In the genomic region with DNA sequence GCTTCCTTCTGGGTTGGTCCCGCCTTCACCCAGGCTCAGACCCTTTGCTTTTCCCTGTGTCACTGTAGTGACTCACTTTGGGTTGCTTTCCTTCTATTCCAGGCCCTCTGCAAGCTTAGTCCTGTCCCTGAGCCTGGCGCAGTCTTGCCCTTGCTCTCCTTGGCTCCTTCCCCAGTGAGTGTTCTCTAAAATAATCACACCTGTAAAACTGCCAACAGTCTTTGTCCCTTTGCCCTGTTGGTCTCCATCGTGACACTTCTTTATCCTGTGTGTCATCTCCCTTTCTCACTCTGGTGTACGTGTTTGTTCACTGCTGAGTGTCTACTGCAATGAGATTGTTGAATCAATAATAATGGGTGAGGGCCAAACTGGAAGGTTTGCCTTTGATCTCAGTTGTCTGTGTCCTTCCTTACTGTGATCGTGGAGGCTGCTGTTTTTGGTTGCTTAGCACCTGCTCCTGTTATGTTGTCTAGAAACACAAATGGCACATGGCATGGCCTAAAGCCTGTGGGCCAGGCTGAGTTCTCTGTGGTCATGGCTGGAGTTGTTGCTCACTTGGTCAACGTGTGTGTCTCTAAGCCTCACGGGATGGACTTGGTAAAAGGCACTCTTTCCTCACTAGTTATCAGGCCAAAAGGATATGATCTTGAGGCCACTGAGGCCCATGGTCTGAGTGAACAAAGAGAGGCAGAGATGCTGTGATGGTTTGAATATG, we compare ENCODE assay signal across 18 mouse cellular contexts.
DNase-seq lines count a peak whose midpoint lies in the region; ATAC-seq and TF ChIP-seq lines count a peak whose summit lies in the region.
"Had no signal": no experiment of that assay in that cellular context is flagged by ENCODE, and none has a peak within 500 bp of the region (broad histone marks: within the 10 kb centered on the region; RNA-seq: fewer than 3 reads in every experiment).

No protein-coding gene starts in this region.

- no peak overlapping the region for H3K27ac ChIP-seq in kidney, embryonic 15.5 days
- no peak overlapping the region for H3K27ac ChIP-seq in stomach, postnatal 0 days (replicated peaks)
- no peak overlapping the region for H3K27ac ChIP-seq in midbrain, postnatal 0 days (ENCODE audit: low read depth, low read length)
- no peak overlapping the region for H3K27ac ChIP-seq in hindbrain, embryonic 12.5 days
- H3K27ac ChIP-seq: forebrain, embryonic 15.5 days; liver, embryonic 12.5 days; neural tube, embryonic 12.5 days had no signal

- H3K9me3 ChIP-seq in kidney, embryonic 15.5 days (replicated peaks), result no peaks in the 10 kb centered on the region
- H3K9me3 ChIP-seq in stomach, postnatal 0 days (ENCODE audit: control insufficient read depth, low read length), result no peaks in the 10 kb centered on the region
- no peaks in the 10 kb centered on the region for H3K9me3 ChIP-seq in midbrain, postnatal 0 days (ENCODE audit: low read length)
- no peaks in the 10 kb centered on the region for H3K9me3 ChIP-seq in hindbrain, embryonic 12.5 days (replicated peaks)
- H3K9me3 ChIP-seq: forebrain, embryonic 15.5 days; liver, embryonic 12.5 days; neural tube, embryonic 12.5 days had no signal

- no peak overlapping the region for H3K9ac ChIP-seq in kidney, embryonic 15.5 days
- no peak overlapping the region for H3K9ac ChIP-seq in stomach, postnatal 0 days (ENCODE audit: low read length)
- H3K9ac ChIP-seq in midbrain, postnatal 0 days (replicated peaks; ENCODE audit: low read length, poor library complexity, severe bottlenecking), result no peak overlapping the region
- no peak overlapping the region for H3K9ac ChIP-seq in hindbrain, embryonic 12.5 days
- H3K9ac ChIP-seq: forebrain, embryonic 15.5 days; liver, embryonic 12.5 days; neural tube, embryonic 12.5 days had no signal

- DNase-seq in kidney, adult 11 months, result peak; percentile 31
- peak; percentile 52 for DNase-seq in urinary bladder, postnatal 14 days (ENCODE audit: low spot score)
- DNase-seq in urinary bladder, adult 2 months (ENCODE audit: low spot score), result no peak
- peak; percentile 59 for DNase-seq in heart, adult 8-10 months (ENCODE audit: low spot score)
- no peak for DNase-seq in stomach, postnatal 0 days (ENCODE audit: low spot score)
- no peak for DNase-seq in midbrain, postnatal 0 days (ENCODE audit: low spot score)
- DNase-seq: cerebellum, postnatal 14 days; gastrocnemius, postnatal 10 days; right cerebral cortex, postnatal 14 days; thymus, postnatal 4 days had no signal

- H3K27me3 ChIP-seq in kidney, embryonic 15.5 days, result no peaks in the 10 kb centered on the region
- no peaks in the 10 kb centered on the region for H3K27me3 ChIP-seq in stomach, postnatal 0 days (ENCODE audit: control insufficient read depth, insufficient read depth, low read length)
- H3K27me3 ChIP-seq in midbrain, postnatal 0 days (ENCODE audit: insufficient read depth, low read length), result no peaks in the 10 kb centered on the region
- H3K27me3 ChIP-seq in hindbrain, embryonic 12.5 days, result no peaks in the 10 kb centered on the region
- H3K27me3 ChIP-seq: forebrain, embryonic 15.5 days; liver, embryonic 12.5 days; megakaryocyte, embryonic 14.5 days; neural tube, embryonic 12.5 days had no signal

- no peak for TF ChIP-seq EP300 in stomach, postnatal 0 days (optimal IDR thresholded peaks at IDR 0.05)

- 78% methylated on average over 7 of the region's 7 CpGs for WGBS in kidney, embryonic 15.5 days
- 63% methylated on average over 7 of the region's 7 CpGs for WGBS in stomach, postnatal 0 days
- WGBS in midbrain, postnatal 0 days, result 76% methylated on average over 7 of the region's 7 CpGs
- 82% methylated on average over 7 of the region's 7 CpGs for WGBS in hindbrain, embryonic 12.5 days

- H3K4me2 ChIP-seq in kidney, embryonic 15.5 days, result no peak overlapping the region
- H3K4me2 ChIP-seq in stomach, postnatal 0 days (replicated peaks; ENCODE audit: low read depth), result no peak overlapping the region
- H3K4me2 ChIP-seq in midbrain, postnatal 0 days (ENCODE audit: low read depth, low read length, poor library complexity, severe bottlenecking), result no peak overlapping the region
- H3K4me2 ChIP-seq in hindbrain, embryonic 12.5 days (replicated peaks), result no peak overlapping the region
- H3K4me2 ChIP-seq: forebrain, embryonic 15.5 days; liver, embryonic 12.5 days; neural tube, embryonic 12.5 days had no signal

- no peak overlapping the region for H3K4me3 ChIP-seq in kidney, embryonic 15.5 days (replicated peaks)
- H3K4me3 ChIP-seq in stomach, postnatal 0 days (ENCODE audit: low read depth, low read length), result no peak overlapping the region
- H3K4me3 ChIP-seq in midbrain, postnatal 0 days (ENCODE audit: low read depth, low read length), result no peak overlapping the region
- H3K4me3 ChIP-seq in hindbrain, embryonic 12.5 days, result no peak overlapping the region
- H3K4me3 ChIP-seq: forebrain, embryonic 15.5 days; liver, embryonic 12.5 days; megakaryocyte, embryonic 14.5 days; neural tube, embryonic 12.5 days had no signal

- no peaks in the 10 kb centered on the region for H3K36me3 ChIP-seq in kidney, embryonic 15.5 days
- H3K36me3 ChIP-seq in stomach, postnatal 0 days (ENCODE audit: control insufficient read depth, insufficient read depth, low read length), result no peaks in the 10 kb centered on the region
- no peaks in the 10 kb centered on the region for H3K36me3 ChIP-seq in midbrain, postnatal 0 days (ENCODE audit: insufficient read depth, low read length)
- H3K36me3 ChIP-seq in hindbrain, embryonic 12.5 days, result no peaks in the 10 kb centered on the region
- H3K36me3 ChIP-seq: forebrain, embryonic 15.5 days; liver, embryonic 12.5 days; neural tube, embryonic 12.5 days had no signal

- no peak for TF ChIP-seq CTCF in stomach, postnatal 0 days (IDR thresholded peaks at IDR 0.05; ENCODE audit: low read depth)
- no peak for TF ChIP-seq CTCF in midbrain, postnatal 0 days (IDR thresholded peaks at IDR 0.05)

- no peak for ATAC-seq in kidney, embryonic 15.5 days (replicated peaks; ENCODE audit: low FRiP score)
- peak; percentile 53; the same call in 1 of the 2 replicates for ATAC-seq in stomach, postnatal 0 days (ENCODE audit: low FRiP score, low TSS enrichment)
- no peak for ATAC-seq in midbrain, postnatal 0 days (ENCODE audit: low FRiP score)
- ATAC-seq in hindbrain, embryonic 12.5 days (ENCODE audit: low FRiP score), result no peak
- ATAC-seq: forebrain, embryonic 15.5 days; inflammation-experienced regulatory T-cells, adult 6 months; liver, embryonic 12.5 days; midbrain, embryonic 16.5 days had no signal

- H3K4me1 ChIP-seq in kidney, embryonic 15.5 days, result no peaks in the 10 kb centered on the region
- H3K4me1 ChIP-seq in stomach, postnatal 0 days (replicated peaks; ENCODE audit: control insufficient read depth, insufficient read depth), result no peaks in the 10 kb centered on the region
- no peaks in the 10 kb centered on the region for H3K4me1 ChIP-seq in midbrain, postnatal 0 days (ENCODE audit: insufficient read depth, low read length)
- H3K4me1 ChIP-seq in hindbrain, embryonic 12.5 days, result no peaks in the 10 kb centered on the region
- H3K4me1 ChIP-seq: forebrain, embryonic 15.5 days; liver, embryonic 12.5 days; megakaryocyte, embryonic 14.5 days; neural tube, embryonic 12.5 days had no signal

Comparison
In these comparisons a context has a peak if more than half of its experiments do, and no peak if none do; other contexts are left out.
1. DNase-seq: peak in kidney, adult 11 months (single experiment), urinary bladder, postnatal 14 days (single experiment) and heart, adult 8-10 months (single experiment); none in urinary bladder, adult 2 months (single experiment), stomach, postnatal 0 days (single experiment) and midbrain, postnatal 0 days (single experiment).